Mouse (Mus musculus): ENCODE measurements around the gene Gm26920. TPM values are rescaled to one million over a fixed set of nuclear protein-coding genes. Genes with fewer than 3 reads are reported as not detected.

The Gm26920 gene
- polyA plus RNA-seq, 1 experiment: not detected

- TF ChIP-seq CTCF (IDR thresholded peaks at IDR 0.05; ENCODE audit: insufficient read depth, low read length) (no peak), POLR2A (IDR thresholded peaks at IDR 0.05; ENCODE audit: borderline replicate concordance, extremely low read depth, low read depth, low read length) (no peak)
- peak overlapping the region; percentile 24 for H3K4me3 ChIP-seq (replicated peaks; ENCODE audit: extremely low read depth, low read depth, low read length)
- DNase-seq: peak; percentile 10
- 2% methylated on average over 5 of the region's 5 CpGs for WGBS
- peaks cover 7% of the 10 kb centered on the region; the same call in 1 of the 2 replicates for H3K4me1 ChIP-seq (ENCODE audit: control insufficient read depth, insufficient read depth, low read length)
Measured at GRCm38 (mm10) chr7:30095551-30096125, 5.4 kb upstream of the Gm26920 start.

GRCm38 (mm10) chr7:30094646-30095429, 4.6 kb upstream of the Gm26920 start, which contains the start of gene Zfp260:
Gene Zfp260, plus strand, starts transcription at chr7:30094777.
- WGBS: under 1% methylated on average over 26 of the region's 26 CpGs
- H3K4me3 ChIP-seq (replicated peaks; ENCODE audit: extremely low read depth, low read depth, low read length): peak within 1 kb of the TSS; percentile 95
- TF ChIP-seq CTCF (IDR thresholded peaks at IDR 0.05; ENCODE audit: insufficient read depth, low read length) (no peak), POLR2A (IDR thresholded peaks at IDR 0.05; ENCODE audit: borderline replicate concordance, extremely low read depth, low read depth, low read length) (peak; percentile 82; the same call in 1 of the 2 replicates)
- H3K4me1 ChIP-seq (ENCODE audit: control insufficient read depth, insufficient read depth, low read length): peaks cover 7% of the 10 kb centered on the region; the same call in 1 of the 2 replicates
- DNase-seq: peak; percentile 86

GRCm38 (mm10) chr7:30093918-30094415, 3.8 kb upstream of the Gm26920 start:
- no peak overlapping the region for H3K4me3 ChIP-seq (replicated peaks; ENCODE audit: extremely low read depth, low read depth, low read length)
- 71% methylated on average over 6 of the region's 6 CpGs for WGBS
- DNase-seq: no peak
- H3K4me1 ChIP-seq (ENCODE audit: control insufficient read depth, insufficient read depth, low read length): peaks cover 7% of the 10 kb centered on the region; the same call in 1 of the 2 replicates
- TF ChIP-seq CTCF (IDR thresholded peaks at IDR 0.05; ENCODE audit: insufficient read depth, low read length) (no peak), POLR2A (IDR thresholded peaks at IDR 0.05; ENCODE audit: borderline replicate concordance, extremely low read depth, low read depth, low read length) (no peak)

- Histone ChIP-seq H3K4me1 (ENCODE audit: control insufficient read depth, insufficient read depth, low read length) (peaks cover 6% of the 10 kb centered on the region; the same call in 1 of the 2 replicates), H3K4me3 (replicated peaks; ENCODE audit: extremely low read depth, low read depth, low read length) (no peak overlapping the region)
- WGBS: 80% methylated on average over 9 of the region's 9 CpGs
- no peak for TF ChIP-seq CTCF (IDR thresholded peaks at IDR 0.05; ENCODE audit: insufficient read depth, low read length)
- no peak for TF ChIP-seq POLR2A (IDR thresholded peaks at IDR 0.05; ENCODE audit: borderline replicate concordance, extremely low read depth, low read depth, low read length)
- DNase-seq: no peak
Measured at GRCm38 (mm10) chr7:30092666-30093065, 2.5 kb upstream of the Gm26920 start.

- no peak for TF ChIP-seq CTCF (IDR thresholded peaks at IDR 0.05; ENCODE audit: insufficient read depth, low read length)
- no peak for TF ChIP-seq POLR2A (IDR thresholded peaks at IDR 0.05; ENCODE audit: borderline replicate concordance, extremely low read depth, low read depth, low read length)
- Histone ChIP-seq H3K4me3 (replicated peaks; ENCODE audit: extremely low read depth, low read depth, low read length) (peak overlapping the region; percentile 21), H3K4me1 (ENCODE audit: control insufficient read depth, insufficient read depth, low read length) (peaks cover 4% of the 10 kb centered on the region; the same call in 1 of the 2 replicates)
- 5% methylated on average over 9 of the region's 9 CpGs for WGBS
- DNase-seq: no peak
Measured at GRCm38 (mm10) chr7:30090970-30091585, 868 bp upstream of the Gm26920 start.

- TF ChIP-seq CTCF (IDR thresholded peaks at IDR 0.05; ENCODE audit: insufficient read depth, low read length) (no peak), POLR2A (IDR thresholded peaks at IDR 0.05; ENCODE audit: borderline replicate concordance, extremely low read depth, low read depth, low read length) (no peak)
- 21% methylated on average over 6 of the region's 6 CpGs for WGBS
- H3K4me1 ChIP-seq (ENCODE audit: control insufficient read depth, insufficient read depth, low read length): peaks cover 3% of the 10 kb centered on the region; the same call in 1 of the 2 replicates
- no peak overlapping the region for H3K4me3 ChIP-seq (replicated peaks; ENCODE audit: extremely low read depth, low read depth, low read length)
- DNase-seq: no peak
Measured at GRCm38 (mm10) chr7:30089405-30089804, 805 bp downstream of the Gm26920 start.

- Histone ChIP-seq H3K4me3 (replicated peaks; ENCODE audit: extremely low read depth, low read depth, low read length) (no peak overlapping the region), H3K4me1 (ENCODE audit: control insufficient read depth, insufficient read depth, low read length) (no peaks in the 10 kb centered on the region)
- no peak for DNase-seq
- TF ChIP-seq CTCF (IDR thresholded peaks at IDR 0.05; ENCODE audit: insufficient read depth, low read length): no peak
- no peak for TF ChIP-seq POLR2A (IDR thresholded peaks at IDR 0.05; ENCODE audit: borderline replicate concordance, extremely low read depth, low read depth, low read length)
- 79% methylated on average over 9 of the region's 9 CpGs for WGBS
Measured at GRCm38 (mm10) chr7:30086524-30086923, 3.7 kb downstream of the Gm26920 start.

GRCm38 (mm10) chr7:30072146-30073028, 17.8 kb downstream of the Gm26920 start, which contains the start of gene Zfp82:
Gene Zfp82, minus strand, starts transcription at chr7:30072900.
- Histone ChIP-seq H3K4me1 (ENCODE audit: control insufficient read depth, insufficient read depth, low read length) (peaks cover 3% of the 10 kb centered on the region; the same call in 1 of the 2 replicates), H3K4me3 (replicated peaks; ENCODE audit: extremely low read depth, low read depth, low read length) (peak within 1 kb of the TSS; percentile 93)
- no peak for TF ChIP-seq CTCF (IDR thresholded peaks at IDR 0.05; ENCODE audit: insufficient read depth, low read length)
- peak; percentile 53; the same call in 1 of the 2 replicates for TF ChIP-seq POLR2A (IDR thresholded peaks at IDR 0.05; ENCODE audit: borderline replicate concordance, extremely low read depth, low read depth, low read length)
- under 1% methylated on average over 50 of the region's 50 CpGs for WGBS
- peak; percentile 74 for DNase-seq

Data from lung, adult 2 months (tissue).